Comparison of ENCODE assay signal across 8 mouse cellular contexts in genomic region chr13:77134931-77135620, GRCm38 (mm10). TPM values are rescaled to one million over a fixed set of nuclear protein-coding genes. Genes with fewer than 3 reads are reported as not detected.
A peak's percentile ranks its signal among the peaks of the same experiment; 100 is the strongest.
DNase-seq lines count a peak whose midpoint lies in the region; ATAC-seq and TF ChIP-seq lines count a peak whose summit lies in the region.

Gene Slf1, minus strand, starts transcription at chr13:77135473.
Gene 2210408I21Rik, plus strand, starts transcription at chr13:77135540.

- H3K9ac ChIP-seq in embryonic facial prominence, embryonic 14.5 days (ENCODE audit: low read depth, low read length): peak within 1 kb of the TSS; percentile 92
- peak within 1 kb of the TSS; percentile 91 for H3K9ac ChIP-seq in limb, embryonic 14.5 days (ENCODE audit: low read depth, low read length, severe bottlenecking)
- H3K9ac ChIP-seq in midbrain, postnatal 0 days (replicated peaks; ENCODE audit: low read length, poor library complexity, severe bottlenecking): peak within 1 kb of the TSS; percentile 92

- H3K9me3 ChIP-seq in embryonic facial prominence, embryonic 14.5 days (ENCODE audit: control insufficient read depth, low read length): no peaks in the 10 kb centered on the region
- no peaks in the 10 kb centered on the region for H3K9me3 ChIP-seq in limb, embryonic 14.5 days (ENCODE audit: control insufficient read depth, low read length)
- H3K9me3 ChIP-seq in midbrain, postnatal 0 days (ENCODE audit: low read length): no peaks in the 10 kb centered on the region

- peak within 1 kb of the TSS; percentile 96 for H3K4me3 ChIP-seq in embryonic facial prominence, embryonic 14.5 days (ENCODE audit: low read depth, low read length)
- H3K4me3 ChIP-seq in limb, embryonic 14.5 days (replicated peaks; ENCODE audit: low read length): peak within 1 kb of the TSS; percentile 92
- peak within 1 kb of the TSS; percentile 98 for H3K4me3 ChIP-seq in midbrain, postnatal 0 days (ENCODE audit: low read depth, low read length)

- TF ChIP-seq CTCF in midbrain, postnatal 0 days (IDR thresholded peaks at IDR 0.05): peak; percentile 24; the same call in 1 of the 2 replicates

- H3K27ac ChIP-seq in embryonic facial prominence, embryonic 14.5 days (replicated peaks; ENCODE audit: low read depth, low read length): peak within 1 kb of the TSS; percentile 94
- peak within 1 kb of the TSS; percentile 94 for H3K27ac ChIP-seq in limb, embryonic 14.5 days (replicated peaks; ENCODE audit: low read depth, low read length)
- H3K27ac ChIP-seq in midbrain, postnatal 0 days (ENCODE audit: low read depth, low read length): peak within 1 kb of the TSS; percentile 92

- no peak for TF ChIP-seq POLR2A in limb, embryonic 14.5 days (IDR thresholded peaks at IDR 0.05; ENCODE audit: borderline replicate concordance, extremely low read depth, insufficient read depth, insufficient read length)

- peak; percentile 97 for ATAC-seq in embryonic facial prominence, embryonic 14.5 days (ENCODE audit: low read depth)
- ATAC-seq in limb, embryonic 14.5 days (ENCODE audit: low FRiP score, low read depth): peak; percentile 96
- ATAC-seq in midbrain, postnatal 0 days (ENCODE audit: low FRiP score): peak; percentile 98

- no peaks in the 10 kb centered on the region for H3K27me3 ChIP-seq in embryonic facial prominence, embryonic 14.5 days (replicated peaks; ENCODE audit: control insufficient read depth, insufficient read depth, low read length)
- no peaks in the 10 kb centered on the region for H3K27me3 ChIP-seq in limb, embryonic 14.5 days (ENCODE audit: control insufficient read depth, insufficient read depth, low read length)
- no peaks in the 10 kb centered on the region for H3K27me3 ChIP-seq in midbrain, postnatal 0 days (ENCODE audit: insufficient read depth, low read length)

- 0% methylated on average over 44 of the region's 65 CpGs for WGBS in embryonic facial prominence, embryonic 14.5 days
- under 1% methylated on average over 64 of the region's 65 CpGs for WGBS in limb, embryonic 14.5 days
- under 1% methylated on average over 60 of the region's 65 CpGs for WGBS in midbrain, postnatal 0 days

- peak; percentile 89 for DNase-seq in 3T3-L1 (ENCODE audit: low read depth, low spot score)
- peak; percentile 78 to 86 for DNase-seq in adrenal gland, postnatal 4 days (ENCODE audit: low spot score in 2 of 2)
- DNase-seq in embryonic facial prominence, embryonic 14.5 days (ENCODE audit: low spot score): peak; percentile 96
- peak; percentile 89 for DNase-seq in heart, adult 8-10 months (ENCODE audit: low spot score)
- DNase-seq in kidney, adult 9 months: peak; percentile 90
- peak; percentile 95 for DNase-seq in limb, embryonic 14.5 days (ENCODE audit: low spot score)
- DNase-seq in midbrain, postnatal 0 days (ENCODE audit: low spot score): peak; percentile 96
- DNase-seq in spleen, postnatal 14 days (ENCODE audit: low spot score in 2 of 2): peak; percentile 61 to 70

- no peaks in the 10 kb centered on the region; the same call in 1 of the 2 replicates for H3K4me1 ChIP-seq in embryonic facial prominence, embryonic 14.5 days (ENCODE audit: control insufficient read depth, insufficient read depth, low read length)
- no peaks in the 10 kb centered on the region for H3K4me1 ChIP-seq in limb, embryonic 14.5 days (ENCODE audit: control insufficient read depth, insufficient read depth, low read length)
- H3K4me1 ChIP-seq in midbrain, postnatal 0 days (ENCODE audit: insufficient read depth, low read length): 0 out of 2 replicates have a peak, but pooled peaks cover 4% of the 10 kb centered on the region

- no peaks in the 10 kb centered on the region for H3K36me3 ChIP-seq in embryonic facial prominence, embryonic 14.5 days (ENCODE audit: control insufficient read depth, insufficient read depth, low read length)
- H3K36me3 ChIP-seq in limb, embryonic 14.5 days (ENCODE audit: control insufficient read depth, insufficient read depth, low read length): no peaks in the 10 kb centered on the region
- no peaks in the 10 kb centered on the region for H3K36me3 ChIP-seq in midbrain, postnatal 0 days (ENCODE audit: insufficient read depth, low read length)

- H3K4me2 ChIP-seq in embryonic facial prominence, embryonic 14.5 days (ENCODE audit: low read depth, low read length): peak within 1 kb of the TSS; percentile 75
- H3K4me2 ChIP-seq in limb, embryonic 14.5 days (replicated peaks; ENCODE audit: low read depth, low read length, severe bottlenecking): peak within 1 kb of the TSS; percentile 51
- H3K4me2 ChIP-seq in midbrain, postnatal 0 days (ENCODE audit: low read depth, low read length, poor library complexity, severe bottlenecking): peak within 1 kb of the TSS; percentile 68

RNA-seq across cellular contexts. Expression of gene Slf1, which starts in this region (rescaled TPM):
- 10 to 100 TPM; 17.3 to 19.5 TPM for total RNA-seq in adrenal gland, postnatal 4 days (2021)
- 33.6 and 37.6 TPM in 2 replicates for polyA plus RNA-seq in embryonic facial prominence, embryonic 14.5 days (2014; fragmentation: Nextera tagmentation; extraction: Ambion mirVana)
- total RNA-seq in heart, adult 8-10 months (2022): 10 to 100 TPM; 24.1 to 33.3 (median 25.8) TPM
- polyA plus RNA-seq in limb, embryonic 14.5 days (2012; rRNA removed): 16.0 and 19.4 TPM in 2 replicates
- 33.1 and 34.6 TPM in 2 replicates for polyA plus RNA-seq in limb, embryonic 14.5 days (2014; fragmentation: Nextera tagmentation; extraction: Ambion mirVana)
- total RNA-seq in midbrain, postnatal 0 days (2014; rRNA removed): 25.2 and 34.3 TPM in 2 replicates
- polyA plus RNA-seq in midbrain, postnatal 0 days (2015; fragmentation: Nextera tagmentation; extraction: Ambion mirVana): 25.1 and 31.1 TPM in 2 replicates

RNA-seq across cellular contexts. Expression of gene 2210408I21Rik, which starts in this region (rescaled TPM):
- total RNA-seq in adrenal gland, postnatal 4 days (2021): 10 to 100 TPM; 10.8 to 14.1 TPM
- polyA plus RNA-seq in embryonic facial prominence, embryonic 14.5 days (2014; fragmentation: Nextera tagmentation; extraction: Ambion mirVana): 9.8 and 12.0 TPM in 2 replicates
- total RNA-seq in heart, adult 8-10 months (2022): 1 to 10 TPM; 5.5 to 7.2 (median 5.9) TPM
- 2.7 and 3.9 TPM in 2 replicates for polyA plus RNA-seq in limb, embryonic 14.5 days (2012; rRNA removed)
- polyA plus RNA-seq in limb, embryonic 14.5 days (2014; fragmentation: Nextera tagmentation; extraction: Ambion mirVana): 9.4 and 10.5 TPM in 2 replicates
- total RNA-seq in midbrain, postnatal 0 days (2014; rRNA removed): 9.9 and 15.1 TPM in 2 replicates
- polyA plus RNA-seq in midbrain, postnatal 0 days (2015; fragmentation: Nextera tagmentation; extraction: Ambion mirVana): 11.3 and 15.8 TPM in 2 replicates

Comparison
In these comparisons a context has a peak if more than half of its experiments do, and no peak if none do; other contexts are left out.
1. Peak in every context shown above with its lines: DNase-seq, ATAC-seq, H3K4me3 ChIP-seq and H3K27ac ChIP-seq.